Mouse (Mus musculus) neural tube, embryonic 12.5 days (tissue): ENCODE measurements at regions not wholly inside any gene's neighbourhood (a gene's known extent, or its start where the extent isn't known, plus 50 kb on each side); places are given as distances from the start of the nearest gene placed in this dataset.

Experiments
- ATAC-seq: fragments of 200-750 bp; cut with Nextera tagmentation; 2 replicates; pipeline ENCODE4 v1.8.0; 2017; ENCODE audit warnings: low read depth, mild to moderate bottlenecking, moderate TSS enrichment, moderate library complexity; ENCODE audit not compliant: low FRiP score
- H3K27ac ChIP-seq: fragments of 300-500 bp; sonication (generic); 2 replicates; pipeline ENCODE4 v1.5.1; 2016
- H3K27me3 ChIP-seq: fragments of 300-500 bp; sonication (generic); replicated peaks from 2 replicates; pipeline ENCODE4 v1.6.1; 2016; ENCODE audit warnings: mild to moderate bottlenecking
- H3K36me3 ChIP-seq: fragments of 300-500 bp; sonication (generic); 2 replicates; pipeline ENCODE4 v1.6.1; 2016; ENCODE audit warnings: mild to moderate bottlenecking
- H3K4me1 ChIP-seq: fragments of 300-500 bp; sonication (generic); 2 replicates; pipeline ENCODE4 v1.6.1; 2016
- H3K4me2 ChIP-seq: fragments of 300-500 bp; sonication (generic); replicated peaks from 2 replicates; pipeline ENCODE4 v1.6.1; 2016; ENCODE audit warnings: mild to moderate bottlenecking
- H3K4me3 ChIP-seq: fragments of 300-500 bp; sonication (generic); 2 replicates; pipeline ENCODE4 v1.5.1; 2016
- H3K9ac ChIP-seq: fragments of 300-500 bp; sonication (generic); 2 replicates; pipeline ENCODE4 v1.6.1; 2016; ENCODE audit warnings: mild to moderate bottlenecking
- H3K9me3 ChIP-seq: fragments of 300-500 bp; sonication (generic); 2 replicates; pipeline ENCODE4 v1.6.1; 2016; ENCODE audit warnings: mild to moderate bottlenecking
- WGBS: fragments of 180-500 bp; shearing (Covaris S2); methylation state at CpG from one replicate; pipeline ENCODE4 v1.1.7; 2016; 5-methylcytosine and 5-hydroxymethylcytosine counted together

GRCm38 (mm10) chr1:190497474-190497873 lies 327.0 kb upstream of the Prox1 start:
- Histone ChIP-seq H3K9me3 (no peaks in the 10 kb centered on the region), H3K27me3 (no peaks in the 10 kb centered on the region), H3K9ac (no peak overlapping the region), H3K27ac (no peak overlapping the region), H3K4me1 (no peaks in the 10 kb centered on the region), H3K4me2 (no peak overlapping the region), H3K4me3 (no peak overlapping the region), H3K36me3 (no peaks in the 10 kb centered on the region)
- no peak for ATAC-seq
- 85% methylated on average over 4 of the region's 4 CpGs for WGBS

- no peak for ATAC-seq
- WGBS, result 60% methylated on average over 10 of the region's 10 CpGs
- Histone ChIP-seq H3K9ac (no peak overlapping the region), H3K4me3 (no peak overlapping the region), H3K4me1 (no peaks in the 10 kb centered on the region), H3K27ac (no peak overlapping the region), H3K36me3 (no peaks in the 10 kb centered on the region), H3K4me2 (no peak overlapping the region), H3K27me3 (no peaks in the 10 kb centered on the region), H3K9me3 (no peaks in the 10 kb centered on the region)
Observed at GRCm38 (mm10) chr1:190495741-190496520, 325.4 kb upstream of the Prox1 start.

- no peak overlapping the region for H3K27ac ChIP-seq
- H3K9me3 ChIP-seq, result no peaks in the 10 kb centered on the region
- H3K27me3 ChIP-seq, result no peaks in the 10 kb centered on the region
- 78% methylated on average over 7 of the region's 7 CpGs for WGBS
- no peak overlapping the region for H3K9ac ChIP-seq
- no peak for ATAC-seq
- no peaks in the 10 kb centered on the region for H3K4me1 ChIP-seq
- H3K4me2 ChIP-seq, result no peak overlapping the region
- H3K4me3 ChIP-seq, result no peak overlapping the region
- H3K36me3 ChIP-seq, result no peaks in the 10 kb centered on the region
Observed at GRCm38 (mm10) chr1:190486551-190487104, 316.1 kb upstream of the Prox1 start.

GRCm38 (mm10) chr1:190483366-190483765 lies 312.9 kb upstream of the Prox1 start:
- Histone ChIP-seq H3K4me2 (no peak overlapping the region), H3K36me3 (no peaks in the 10 kb centered on the region), H3K27me3 (no peaks in the 10 kb centered on the region), H3K4me3 (no peak overlapping the region), H3K9ac (no peak overlapping the region), H3K9me3 (no peaks in the 10 kb centered on the region), H3K4me1 (no peaks in the 10 kb centered on the region), H3K27ac (no peak overlapping the region)
- WGBS, result 90% methylated on average over 13 of the region's 13 CpGs
- ATAC-seq, result no peak

- Histone ChIP-seq H3K4me3 (no peak overlapping the region), H3K4me1 (no peaks in the 10 kb centered on the region), H3K36me3 (no peaks in the 10 kb centered on the region), H3K9ac (no peak overlapping the region), H3K9me3 (no peaks in the 10 kb centered on the region), H3K27me3 (no peaks in the 10 kb centered on the region), H3K27ac (no peak overlapping the region), H3K4me2 (no peak overlapping the region)
- WGBS, result 76% methylated on average over 11 of the region's 11 CpGs
- ATAC-seq, result no peak
Observed at GRCm38 (mm10) chr1:190481071-190481470, 310.6 kb upstream of the Prox1 start.

- 58% methylated on average over 9 of the region's 9 CpGs for WGBS
- ATAC-seq, result no peak
Observed at GRCm38 (mm10) chr1:190480601-190481000, 310.1 kb upstream of the Prox1 start.

GRCm38 (mm10) chr1:190472761-190473160 lies 302.2 kb upstream of the Prox1 start:
- Histone ChIP-seq H3K4me1 (no peaks in the 10 kb centered on the region), H3K27me3 (no peaks in the 10 kb centered on the region), H3K27ac (no peak overlapping the region), H3K9ac (no peak overlapping the region), H3K36me3 (no peaks in the 10 kb centered on the region), H3K4me3 (no peak overlapping the region), H3K4me2 (no peak overlapping the region), H3K9me3 (no peaks in the 10 kb centered on the region)
- ATAC-seq, result no peak
- 92% methylated on average over 8 of the region's 8 CpGs for WGBS

More at GRCm38 (mm10) chr1:190480601-190481000, 310.1 kb upstream of the Prox1 start:
- Histone ChIP-seq H3K27me3 (no peaks in the 10 kb centered on the region), H3K4me3 (no peak overlapping the region), H3K27ac (no peak overlapping the region), H3K36me3 (no peaks in the 10 kb centered on the region), H3K9ac (no peak overlapping the region), H3K4me1 (no peaks in the 10 kb centered on the region), H3K4me2 (no peak overlapping the region), H3K9me3 (no peaks in the 10 kb centered on the region)

- Histone ChIP-seq H3K27me3 (no peaks in the 10 kb centered on the region), H3K36me3 (no peaks in the 10 kb centered on the region), H3K4me2 (no peak overlapping the region), H3K9ac (no peak overlapping the region), H3K4me3 (no peak overlapping the region), H3K9me3 (no peaks in the 10 kb centered on the region), H3K27ac (no peak overlapping the region), H3K4me1 (no peaks in the 10 kb centered on the region)
- ATAC-seq, result no peak
- 83% methylated on average over 9 of the region's 9 CpGs for WGBS
Observed at GRCm38 (mm10) chr1:190470336-190470735, 299.8 kb upstream of the Prox1 start.

GRCm38 (mm10) chr1:190457541-190458061 lies 287.1 kb upstream of the Prox1 start:
- 0 out of 2 replicates have a peak, but pooled peaks have one; percentile 21 for ATAC-seq
- H3K27me3 ChIP-seq, result no peaks in the 10 kb centered on the region
- no peak overlapping the region for H3K4me2 ChIP-seq
- H3K9ac ChIP-seq, result no peak overlapping the region
- no peaks in the 10 kb centered on the region for H3K36me3 ChIP-seq
- H3K27ac ChIP-seq, result peak overlapping the region; percentile 12; the same call in 1 of the 2 replicates
- no peaks in the 10 kb centered on the region for H3K9me3 ChIP-seq
- 38% methylated on average over 12 of the region's 12 CpGs for WGBS
- no peak overlapping the region for H3K4me3 ChIP-seq
- peaks cover 4% of the 10 kb centered on the region for H3K4me1 ChIP-seq

- H3K4me1 ChIP-seq, result peaks cover 4% of the 10 kb centered on the region
- no peaks in the 10 kb centered on the region for H3K36me3 ChIP-seq
- H3K9ac ChIP-seq, result no peak overlapping the region
- 90% methylated on average over 10 of the region's 10 CpGs for WGBS
- ATAC-seq, result no peak
- no peak overlapping the region for H3K27ac ChIP-seq
- no peaks in the 10 kb centered on the region for H3K27me3 ChIP-seq
- H3K4me2 ChIP-seq, result no peak overlapping the region
- H3K4me3 ChIP-seq, result no peak overlapping the region
- no peaks in the 10 kb centered on the region for H3K9me3 ChIP-seq
Observed at GRCm38 (mm10) chr1:190453549-190453948, 283.0 kb upstream of the Prox1 start.

- Histone ChIP-seq H3K4me2 (no peak overlapping the region), H3K9me3 (no peaks in the 10 kb centered on the region), H3K36me3 (no peaks in the 10 kb centered on the region), H3K4me3 (no peak overlapping the region), H3K4me1 (no peaks in the 10 kb centered on the region), H3K27me3 (0 out of 2 replicates have a peak, but pooled peaks cover 5% of the 10 kb centered on the region), H3K27ac (no peak overlapping the region), H3K9ac (no peak overlapping the region)
- ATAC-seq, result no peak
- WGBS, result 79% methylated on average over 11 of the region's 11 CpGs
Observed at GRCm38 (mm10) chr1:190452115-190452842, 281.8 kb upstream of the Prox1 start.

- no peak overlapping the region for H3K9ac ChIP-seq
- no peaks in the 10 kb centered on the region for H3K9me3 ChIP-seq
- ATAC-seq, result no peak
- no peak overlapping the region for H3K27ac ChIP-seq
- H3K4me2 ChIP-seq, result no peak overlapping the region
- WGBS, result 29% methylated on average over 8 of the region's 8 CpGs
- H3K4me1 ChIP-seq, result no peaks in the 10 kb centered on the region
- H3K4me3 ChIP-seq, result no peak overlapping the region
- H3K36me3 ChIP-seq, result no peaks in the 10 kb centered on the region
- 0 out of 2 replicates have a peak, but pooled peaks cover 7% of the 10 kb centered on the region for H3K27me3 ChIP-seq
Observed at GRCm38 (mm10) chr1:190448263-190448662, 277.7 kb upstream of the Prox1 start.
